Mouse (Mus musculus): ENCODE data around the gene Gm47841.

GRCm38 (mm10) chr15:101007236-101007635, 40.0 kb downstream of the Gm47841 start:
- TF ChIP-seq GATA1 (IDR thresholded peaks at IDR 0.05; ENCODE audit: low read length) (no peak), TAL1 (IDR thresholded peaks at IDR 0.05; ENCODE audit: low read length) (no peak)
